Mouse (Mus musculus) spleen, postnatal 14 days (tissue): ENCODE results near the gene Gm3486.
"Not testable (repeated sequence)": the region's sequence is repeated elsewhere in the genome, so short reads cannot be mapped to it uniquely, and the experiment has no call there.

Source experiments
- DNase-seq, 2 experiments: peaks; one replicate each; pipeline ENCODE4 v3.0.0; 2021 to 2022; ENCODE audit warnings: low spot score in 2 of 2

Gene Gm3486

DNA sequence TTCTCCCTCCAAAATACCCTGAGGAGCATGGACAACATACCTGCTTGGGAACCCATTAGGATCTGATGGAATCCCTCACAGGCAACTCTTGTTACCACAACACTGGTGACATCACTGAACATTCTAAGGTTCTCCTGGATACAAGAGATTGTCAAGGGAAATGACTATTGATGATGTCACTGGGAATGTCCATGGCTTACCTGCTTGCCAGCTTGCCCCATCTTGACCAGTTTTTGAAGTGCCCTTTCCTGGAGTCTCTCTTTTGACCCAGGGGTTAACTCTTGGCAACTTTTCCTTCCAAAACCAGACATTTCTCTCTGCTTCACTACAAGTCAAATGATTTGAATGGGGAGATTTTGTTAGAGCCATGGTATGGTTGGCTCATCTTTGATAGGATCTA lies at the start of gene Gm3486:
TSS of gene Gm3486 (minus strand) at position 101 of the 400 bp plus-strand sequence.
- not testable (repeated sequence) for DNase-seq

DNA sequence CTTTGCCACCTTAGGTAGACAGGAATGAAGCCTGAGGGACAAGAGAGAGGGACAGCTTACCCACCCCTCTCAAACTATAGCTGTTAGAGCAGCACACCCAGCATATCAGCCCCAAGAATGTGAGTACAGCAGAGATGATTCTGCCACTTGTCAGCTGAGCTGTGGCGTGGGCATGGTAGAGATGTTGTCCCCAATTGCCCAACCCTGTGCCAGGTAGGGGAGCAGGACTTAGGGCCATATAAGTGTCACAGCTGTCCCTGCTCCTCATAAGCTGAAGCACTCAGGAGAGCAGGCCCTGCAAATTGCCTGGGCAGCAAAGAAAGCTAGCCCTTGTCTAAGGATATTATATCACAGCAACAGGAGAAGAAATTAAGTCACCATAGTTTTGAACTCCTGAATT lies 35.4 kb upstream of the Gm3486 start:
- DNase-seq = not testable (repeated sequence)

GRCm38 (mm10) chr14:41520683-41521082 lies 31.4 kb upstream of the Gm3486 start:
- not testable (repeated sequence) for DNase-seq

DNA sequence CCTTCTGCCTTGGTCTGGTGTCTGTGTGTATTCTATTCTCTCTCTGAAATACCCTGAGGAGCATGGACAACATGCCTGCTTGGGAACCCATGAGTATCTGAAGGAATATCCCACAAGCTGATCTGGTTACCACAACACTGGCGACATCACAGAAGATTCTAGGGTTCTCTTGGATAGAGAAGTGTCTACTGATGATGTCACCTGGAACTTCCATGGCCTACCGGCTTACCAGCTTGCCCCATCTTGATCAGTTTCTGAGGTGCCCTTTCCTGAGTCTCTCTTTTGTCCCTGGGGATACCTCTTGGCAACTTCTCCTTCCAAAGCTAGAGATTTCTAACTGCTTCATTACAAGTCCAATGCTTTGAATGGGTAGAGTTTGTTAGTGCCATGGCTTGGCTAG lies 35.9 kb downstream of the Gm3486 start, which contains the start of gene Gm7954:
TSS of gene Gm7954 (minus strand) at position 101 of the 400 bp plus-strand sequence.
- not testable (repeated sequence) for DNase-seq
